Mouse (Mus musculus) kidney, postnatal 14 days (tissue): Measurements from ENCODE around the gene Cdh4.

ENCODE experiments used
- DNase-seq: peaks from one replicate; pipeline ENCODE4 v3.0.0; 2022; ENCODE audit warnings: mixed read lengths

Cdh4 gene

GRCm38 (mm10) chr2:179600347-179600746 lies 158.1 kb downstream of the Cdh4 start:
- no peak for DNase-seq

GRCm38 (mm10) chr2:179601167-179601566 lies 158.9 kb downstream of the Cdh4 start:
- no peak for DNase-seq

GRCm38 (mm10) chr2:179604746-179605145 lies 162.5 kb downstream of the Cdh4 start:
- DNase-seq = no peak

- no peak for DNase-seq
Measured at GRCm38 (mm10) chr2:179605255-179605654, 163.0 kb downstream of the Cdh4 start.

- DNase-seq = no peak
Measured at GRCm38 (mm10) chr2:179606341-179606740, 164.1 kb downstream of the Cdh4 start.

- peak; percentile 38 for DNase-seq
Measured at GRCm38 (mm10) chr2:179615906-179616305, 173.7 kb downstream of the Cdh4 start.

GRCm38 (mm10) chr2:179623643-179624473 lies 181.6 kb downstream of the Cdh4 start:
- no peak for DNase-seq

GRCm38 (mm10) chr2:179627563-179627962 lies 185.3 kb downstream of the Cdh4 start:
- no peak for DNase-seq

- no peak for DNase-seq
Measured at GRCm38 (mm10) chr2:179630720-179631119, 188.5 kb downstream of the Cdh4 start.

GRCm38 (mm10) chr2:179640576-179641301 lies 198.5 kb downstream of the Cdh4 start:
- no peak for DNase-seq

GRCm38 (mm10) chr2:179648573-179649263 lies 206.5 kb downstream of the Cdh4 start:
- DNase-seq = no peak

- DNase-seq = no peak
Measured at GRCm38 (mm10) chr2:179649370-179649769, 207.1 kb downstream of the Cdh4 start.

- no peak for DNase-seq
Measured at GRCm38 (mm10) chr2:179650168-179650567, 207.9 kb downstream of the Cdh4 start.

GRCm38 (mm10) chr2:179655506-179655905 lies 213.3 kb downstream of the Cdh4 start:
- DNase-seq = no peak

- DNase-seq = no peak
Measured at GRCm38 (mm10) chr2:179659254-179659653, 217.0 kb downstream of the Cdh4 start.

GRCm38 (mm10) chr2:179661998-179662714 lies 219.9 kb downstream of the Cdh4 start:
- DNase-seq = peak; percentile 27

GRCm38 (mm10) chr2:179662739-179663138 lies 220.5 kb downstream of the Cdh4 start:
- no peak for DNase-seq

GRCm38 (mm10) chr2:179663652-179664051 lies 221.4 kb downstream of the Cdh4 start:
- no peak for DNase-seq

- no peak for DNase-seq
Measured at GRCm38 (mm10) chr2:179664171-179664608, 222.0 kb downstream of the Cdh4 start.

GRCm38 (mm10) chr2:179670689-179671088 lies 228.5 kb downstream of the Cdh4 start:
- DNase-seq = no peak

GRCm38 (mm10) chr2:179679866-179680265 lies 237.6 kb downstream of the Cdh4 start:
- no peak for DNase-seq

- peak; percentile 42 for DNase-seq
Measured at GRCm38 (mm10) chr2:179681386-179681785, 239.2 kb downstream of the Cdh4 start.

- DNase-seq = no peak
Measured at GRCm38 (mm10) chr2:179687243-179687681, 245.0 kb downstream of the Cdh4 start.
